In genomic region chr11:49224455-49224854, GRCm38 (mm10) we compare ENCODE assay signal across 23 mouse cellular contexts. TPM values are rescaled to one million over a fixed set of nuclear protein-coding genes. Genes with fewer than 3 reads are reported as not detected.
DNase-seq lines count a peak whose midpoint lies in the region; ATAC-seq lines count a peak whose summit lies in the region.
"Had no signal": no experiment of that assay in that cellular context is flagged by ENCODE, and none has a peak within 500 bp of the region (broad histone marks: within the 10 kb centered on the region; RNA-seq: fewer than 3 reads in every experiment).

No protein-coding gene starts in this region.

- ATAC-seq in common myeloid progenitor, adult 5-6 weeks (replicated peaks; ENCODE audit: low read depth, poor library complexity, severe bottlenecking): peak; percentile 54; the same call in 1 of the 2 replicates
- ATAC-seq in megakaryocyte, adult 5-6 weeks (ENCODE audit: poor library complexity, severe bottlenecking): peak; percentile 57
- no peak for ATAC-seq in monocyte, adult 5-6 weeks (replicated peaks; ENCODE audit: insufficient number of reproducible peaks, low FRiP score, low TSS enrichment, poor library complexity, severe bottlenecking)
- ATAC-seq: activated CD4-positive, CD25-positive, alpha-beta regulatory T cell, adult 4 months; CD4-positive, CD25-positive, alpha-beta regulatory T cell, adult 4 months; forebrain, embryonic 14.5 days; forebrain, embryonic 16.5 days; Patski had no signal

- DNase-seq in lung, postnatal 36 days: peak; percentile 52
- no peak for DNase-seq in lung, postnatal 4 days
- DNase-seq in gastrocnemius, postnatal 4 days (ENCODE audit: low spot score in 2 of 2): no peak
- DNase-seq: adrenal gland, adult 8-10 months; adrenal gland, postnatal 14 days; adrenal gland, postnatal 36 days; B cell, adult 2 months; cerebellum, adult 11-12 months; cerebellum, adult 2 months; cerebellum, adult 9-10 months; cerebellum, postnatal 10 days; cerebellum, postnatal 25 days; embryo, embryonic 11 days had no signal

RNA-seq across cellular contexts. Expression of gene Mgat1, which starts 19.5 kb away (rescaled TPM):
- total RNA-seq in common myeloid progenitor, adult 5-6 weeks (2017): 54.5 and 81.2 TPM in 2 replicates
- total RNA-seq in megakaryocyte, adult 5-6 weeks (2015): 33.6 and 36.0 TPM in 2 replicates
- 42.6 and 42.9 TPM in 2 replicates for total RNA-seq in megakaryocyte, adult 5-6 weeks (2017)
- total RNA-seq in gastrocnemius, postnatal 4 days (2021): 10 to 100 TPM; 61.3 to 67.4 TPM
- total RNA-seq in monocyte, adult 5-6 weeks (2017): 58.6 to 80.8 TPM (median 72.0 TPM) in 3 replicates

RNA-seq across cellular contexts. Expression of gene Zfp62, which starts 21.4 kb away (rescaled TPM):
- 149 and 168 TPM in 2 replicates for total RNA-seq in common myeloid progenitor, adult 5-6 weeks (2017)
- 46.3 and 59.7 TPM in 2 replicates for total RNA-seq in megakaryocyte, adult 5-6 weeks (2015)
- total RNA-seq in megakaryocyte, adult 5-6 weeks (2017): 59.0 and 80.3 TPM in 2 replicates
- total RNA-seq in gastrocnemius, postnatal 4 days (2021): 10 to 100 TPM; 30.4 to 39.9 TPM
- total RNA-seq in monocyte, adult 5-6 weeks (2017): 96.4 to 134 TPM (median 134 TPM) in 3 replicates

RNA-seq across cellular contexts. Expression of gene Btnl9, which starts 37.5 kb away (rescaled TPM):
- 11.1 and 13.6 TPM in 2 replicates for total RNA-seq in common myeloid progenitor, adult 5-6 weeks (2017)
- total RNA-seq in megakaryocyte, adult 5-6 weeks (2015): 1.6 and 1.7 TPM in 2 replicates
- total RNA-seq in megakaryocyte, adult 5-6 weeks (2017): 2.3 and 4.2 TPM in 2 replicates
- total RNA-seq in gastrocnemius, postnatal 4 days (2021): 10 to 100 TPM; 10.8 to 11.8 TPM
- 0.75 to 2.2 TPM (median 0.78 TPM) in 3 replicates for total RNA-seq in monocyte, adult 5-6 weeks (2017)

RNA-seq across cellular contexts. Expression of gene Olfr1393, which starts 53.6 kb away (rescaled TPM):
- not detected in 2 replicates for total RNA-seq in common myeloid progenitor, adult 5-6 weeks (2017)
- total RNA-seq in megakaryocyte, adult 5-6 weeks (2015): not detected in 2 replicates
- not detected in 2 replicates for total RNA-seq in megakaryocyte, adult 5-6 weeks (2017)
- under 1 TPM; 0.16 to 0.22 TPM for total RNA-seq in gastrocnemius, postnatal 4 days (2021)
- 2.0 TPM in 1 of 3 replicates, not detected in the others for total RNA-seq in monocyte, adult 5-6 weeks (2017)
- total RNA-seq: adrenal gland, adult 18-20 months; adrenal gland, adult 8-10 months; adrenal gland, postnatal 14 days; adrenal gland, postnatal 36 days; CH12.LX had no signal
